Mouse (Mus musculus) ES-Bruce4 (cell line): ENCODE data around the gene Krtap1-3.

Experiments used
- CTCF ChIP-seq: IDR thresholded peaks from one replicate; pipeline ENCODE4 v1.8.1; 2011; ENCODE audit warnings: low read depth, low read length
- EP300 ChIP-seq: IDR thresholded peaks from 2 replicates; pipeline ENCODE4 v1.6.1; 2011; ENCODE audit warnings: low read depth, low read length; ENCODE audit not compliant: insufficient read depth
- POLR2A ChIP-seq: IDR thresholded peaks from one replicate; pipeline ENCODE4 v1.8.1; 2011; ENCODE audit warnings: low read length; ENCODE audit not compliant: insufficient read depth

GRCm38 (mm10) chr11:99556195-99556594, 34.9 kb downstream of the Krtap1-3 start:
- TF ChIP-seq CTCF (no peak), POLR2A (no peak), EP300 (no peak)
